Mouse (Mus musculus) B cell, adult 62 days (primary cell): ENCODE measurements around the gene Nme6. TPM values are rescaled to one million over a fixed set of nuclear protein-coding genes. Genes with fewer than 3 reads are reported as not detected.

Experiments
- total RNA-seq: library from RNA; stranded (reverse); gene quantifications from 4 replicates; pipeline ENCODE4 v1.2.4, GENCODE M21; 2023

Gene Nme6
- 10.2 to 17.5 TPM (median 14.3 TPM) in 4 replicates for total RNA-seq

DNA sequence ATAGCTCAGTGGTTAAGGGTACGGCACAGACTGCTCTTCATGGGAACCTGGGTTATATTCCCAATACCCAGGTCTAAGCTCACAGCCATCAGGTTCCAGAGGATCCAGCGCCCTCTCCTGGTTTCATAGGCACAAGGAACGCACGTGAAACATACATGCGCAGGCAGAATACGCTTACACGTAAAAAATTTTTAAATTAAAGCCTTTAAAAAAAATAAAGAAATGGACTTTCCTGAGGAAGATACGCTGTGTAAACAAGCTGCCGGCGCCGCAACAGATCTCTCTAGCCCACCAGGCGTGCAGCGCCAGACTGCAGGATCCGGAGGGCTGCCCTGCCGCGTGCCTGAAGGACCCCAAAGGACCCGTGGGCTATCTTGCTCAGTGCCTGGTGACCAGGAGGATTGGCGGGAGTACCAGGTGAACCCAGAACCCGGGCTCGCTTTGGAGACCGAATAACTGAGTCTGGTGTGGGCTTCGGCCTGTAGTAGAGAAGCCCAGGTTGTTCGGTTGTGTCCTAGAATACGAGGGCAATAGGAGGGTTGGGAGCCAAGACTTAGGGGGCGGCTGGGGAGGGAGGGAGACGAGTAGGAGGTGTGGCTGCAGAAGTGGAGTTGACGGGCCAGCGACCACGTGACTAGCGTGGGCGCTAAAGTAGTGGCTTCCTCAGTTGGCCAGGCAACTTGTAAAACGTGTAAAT is at the start of gene Nme6:
Gene Nme6 (plus strand): TSS at position 359 of the 697 bp plus-strand sequence.

DNA sequence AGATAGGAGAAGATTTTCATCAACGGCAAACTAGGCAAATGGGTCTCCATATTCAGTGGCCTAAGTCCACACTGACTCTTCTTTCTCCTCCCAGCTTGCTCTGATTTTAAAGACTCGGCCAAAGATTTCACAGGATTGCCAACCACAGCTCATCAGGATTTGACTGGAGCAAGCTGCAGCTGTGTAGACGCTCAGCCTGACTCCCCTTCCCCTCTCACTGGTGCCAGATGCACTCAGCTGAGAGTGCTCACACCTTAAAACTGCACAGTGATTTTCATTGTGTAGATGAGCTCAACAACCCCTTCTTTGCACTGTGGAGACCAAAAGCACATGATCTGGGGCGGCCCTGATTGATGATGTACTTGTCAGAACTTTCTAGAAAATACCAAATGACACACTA is 42.0 kb upstream of the Nme6 start, which contains the start of gene Fbxw27:
Gene Fbxw27 (minus strand): TSS at position 101 of the 400 bp plus-strand sequence.

DNA sequence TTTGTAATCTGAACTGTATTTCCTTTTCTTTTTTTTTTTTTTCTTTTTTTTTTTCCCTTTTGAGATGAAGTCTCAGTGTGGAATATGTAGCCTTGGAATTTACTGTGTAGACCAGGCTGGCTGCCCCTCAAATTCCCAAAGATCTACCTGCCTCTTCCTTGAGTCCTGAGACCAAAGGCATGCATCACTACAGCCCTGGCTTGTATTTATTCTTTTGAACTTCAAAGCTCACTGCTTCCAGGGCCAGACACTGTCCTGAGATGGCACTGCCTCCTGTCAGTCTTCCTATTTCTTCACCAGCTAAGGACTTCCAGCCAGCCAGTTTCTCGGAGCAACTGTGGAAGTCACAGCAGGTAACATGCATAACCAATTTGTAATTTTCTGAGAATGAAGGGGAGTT is 20.6 kb upstream of the Nme6 start, which contains the start of gene Spink8:
Gene Spink8 (plus strand): TSS at position 301 of the 400 bp plus-strand sequence.

DNA sequence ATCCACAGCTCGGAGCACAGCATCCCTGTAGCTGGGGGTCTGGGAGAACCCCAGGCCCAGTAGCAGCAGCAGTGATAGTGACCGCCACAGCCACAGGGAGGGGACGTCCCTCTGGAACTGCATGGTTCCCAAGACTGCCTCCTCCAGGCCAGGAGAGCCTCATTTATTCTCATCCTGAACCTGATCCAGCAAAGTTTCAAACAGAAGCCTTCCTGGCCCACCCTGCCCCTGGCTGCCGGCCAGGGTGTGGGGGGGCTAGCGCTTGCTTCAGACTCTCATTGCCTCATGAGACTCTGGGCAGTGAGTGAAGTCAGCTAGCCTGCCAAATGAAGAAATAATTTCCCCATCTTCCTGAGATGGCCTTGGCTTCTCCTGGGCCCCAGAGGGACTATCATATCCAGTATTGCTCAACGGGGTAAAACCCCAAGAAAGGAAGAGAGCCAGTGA is 16.8 kb downstream of the Nme6 start, which contains the start of gene Camp:
Gene Camp (minus strand): TSS at position 306 of the 447 bp plus-strand sequence.

DNA sequence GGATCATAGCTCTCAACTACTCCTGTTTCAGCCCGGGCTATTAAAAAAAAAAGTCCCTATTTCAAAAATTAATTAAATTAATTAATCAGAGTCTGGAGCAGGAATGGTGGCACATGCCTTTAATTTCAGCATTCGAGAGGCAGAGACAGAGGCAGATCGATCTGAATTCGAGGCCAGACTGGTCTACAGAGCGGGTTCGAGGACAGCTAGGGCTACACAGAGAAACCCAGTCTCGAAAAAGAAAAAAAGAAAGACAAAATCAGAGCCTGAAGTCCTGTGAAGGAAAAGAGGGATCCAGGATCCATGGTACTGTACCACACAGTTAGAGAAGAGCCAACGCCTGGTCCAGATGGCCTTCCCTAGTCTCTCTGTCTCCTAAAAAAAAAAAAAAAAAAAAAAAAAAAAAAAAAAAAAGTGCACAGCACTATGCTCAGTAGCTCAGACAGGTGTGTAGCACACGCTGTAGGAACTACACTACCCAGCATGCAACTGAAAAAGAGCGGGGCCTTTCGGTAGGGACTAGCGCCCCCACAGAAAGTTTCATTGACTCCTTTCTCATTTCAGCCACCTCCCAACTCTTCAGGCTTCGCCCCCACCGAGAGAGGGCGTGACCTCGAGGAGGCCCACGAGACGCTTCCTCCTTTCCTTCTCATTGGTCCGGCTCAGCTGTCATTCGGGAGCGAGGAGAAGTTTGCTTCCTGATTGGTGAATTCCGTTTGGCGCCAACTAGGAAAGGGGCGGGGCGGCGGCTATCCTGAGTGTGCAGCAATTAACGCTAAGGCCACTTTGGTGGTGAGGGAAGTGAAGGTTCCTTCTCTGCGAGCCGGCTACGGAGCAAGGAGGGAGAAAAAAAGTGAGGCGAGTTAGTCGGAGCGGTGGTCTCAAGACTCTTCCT is 42.5 kb downstream of the Nme6 start, which contains the start of gene Cdc25a:
Gene Cdc25a (plus strand): TSS at position 783 of the 895 bp plus-strand sequence.

Other genes with a start within 250 kb of the Nme6 start
- gene Fbxw24, start 206.7 kb upstream of the Nme6 start, total RNA-seq: not detected in 4 replicates
- gene Fbxw25, start 168.1 kb upstream of the Nme6 start, total RNA-seq: not detected in 4 replicates
- gene Fbxw18, start 130.0 kb upstream of the Nme6 start, total RNA-seq: not detected in 4 replicates
- gene Fbxw26, start 86.7 kb upstream of the Nme6 start, total RNA-seq: not detected in 4 replicates
- not detected in 4 replicates for gene Fbxw27, start 42.1 kb upstream of the Nme6 start, total RNA-seq
- not detected in 4 replicates for gene Spink8, start 20.5 kb upstream of the Nme6 start, total RNA-seq
- gene Camp, start 16.9 kb downstream of the Nme6 start, total RNA-seq: 1.1 TPM in 1 of 4 replicates, not detected in the others
- gene Cdc25a, start 42.8 kb downstream of the Nme6 start, total RNA-seq: 9.5 to 15.2 TPM (median 10.9 TPM) in 4 replicates
- 62.0 to 69.9 TPM (median 67.6 TPM) in 4 replicates for gene Map4, start 98.7 kb downstream of the Nme6 start, total RNA-seq